Mouse (Mus musculus): ENCODE results near the gene Larp6.

DNA sequence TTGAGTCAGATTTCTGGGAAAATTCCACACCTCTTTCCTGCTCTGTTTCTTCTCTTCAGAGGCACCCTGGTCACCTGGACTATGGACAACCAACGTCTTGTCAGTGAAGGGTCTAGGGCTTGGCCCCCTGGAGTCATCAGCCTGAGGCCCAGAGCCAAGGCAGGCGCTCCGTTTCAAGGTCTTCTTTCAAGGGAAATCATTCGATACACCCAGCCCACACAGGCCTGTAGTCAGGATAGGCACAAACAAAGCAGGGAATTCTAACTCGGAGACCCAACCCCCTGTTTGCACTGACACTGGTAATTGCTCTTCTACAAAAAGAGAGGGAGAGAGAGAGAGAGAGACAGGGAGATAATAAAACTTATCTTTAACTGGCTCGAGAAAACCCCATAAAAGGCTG is 39.2 kb downstream of the Larp6 start:
- TF ChIP-seq CTCF (IDR thresholded peaks at IDR 0.05; ENCODE audit: low read depth) (no peak), EP300 (IDR thresholded peaks at IDR 0.05; ENCODE audit: low read depth) (no peak)

Data from liver, postnatal 0 days (tissue).